Mouse (Mus musculus) cerebellum, adult 2 months (tissue): Measurements from ENCODE around the gene Shroom1.

Experiments
- CTCF ChIP-seq: fragments of 200-500 bp; IDR thresholded peaks from 2 replicates; pipeline ENCODE4 v1.5.1; 2011; ENCODE audit warnings: low read depth, mild to moderate bottlenecking, control low read depth, low read length, moderate library complexity, borderline replicate concordance; ENCODE audit not compliant: insufficient read depth
- POLR2A ChIP-seq: fragments of 200-500 bp; IDR thresholded peaks from 2 replicates; pipeline ENCODE4 v1.6.1; 2011; ENCODE audit warnings: low read length, control low read depth, borderline replicate concordance; ENCODE audit not compliant: insufficient read depth

GRCm38 (mm10) chr11:53436338-53436737 is 20.7 kb upstream of the Shroom1 start:
- TF ChIP-seq CTCF: no peak
- TF ChIP-seq POLR2A: no peak
